Mouse (Mus musculus) lung, postnatal 0 days (tissue): ENCODE measurements around the gene Usb1. TPM values are rescaled to one million over a fixed set of nuclear protein-coding genes. Genes with fewer than 3 reads are reported as not detected.

Experiments
- ATAC-seq: fragments of 200-750 bp; cut with Nextera tagmentation; 2 replicates; pipeline ENCODE4 v1.8.0; 2017; ENCODE audit warnings: moderate library complexity
- DNase-seq: peaks from one replicate; pipeline ENCODE4 v3.0.0-alpha.2; 2016; ENCODE audit warnings: low spot score
- H3K27ac ChIP-seq: fragments of 300-500 bp; sonication (generic); 2 replicates; pipeline ENCODE4 v1.5.1; 2014; ENCODE audit warnings: antibody characterized with exemption, mild to moderate bottlenecking, low read length, mixed read lengths
- H3K27me3 ChIP-seq: fragments of 300-500 bp; sonication (generic); replicated peaks from 2 replicates; pipeline ENCODE4 v1.6.1; 2014; ENCODE audit warnings: low read length, mixed read lengths; ENCODE audit not compliant: insufficient read depth
- H3K36me3 ChIP-seq: fragments of 300-500 bp; sonication (generic); 2 replicates; pipeline ENCODE4 v1.6.1; 2014; ENCODE audit warnings: low read length, mixed read lengths; ENCODE audit not compliant: insufficient read depth
- H3K4me1 ChIP-seq: fragments of 300-500 bp; sonication (generic); 2 replicates; pipeline ENCODE4 v1.6.1; 2014; ENCODE audit warnings: antibody characterized with exemption, low read depth, low read length, mixed read lengths; ENCODE audit not compliant: insufficient read depth
- H3K4me2 ChIP-seq: fragments of 300-500 bp; sonication (generic); replicated peaks from 2 replicates; pipeline ENCODE4 v1.6.1; 2014; ENCODE audit warnings: low read depth, mild to moderate bottlenecking, low read length, moderate library complexity, mixed read lengths
- H3K4me3 ChIP-seq: fragments of 300-500 bp; sonication (generic); 2 replicates; pipeline ENCODE4 v1.5.1; 2014; ENCODE audit warnings: low read depth, low read length
- H3K9ac ChIP-seq: fragments of 300-500 bp; sonication (generic); replicated peaks from 2 replicates; pipeline ENCODE4 v1.6.1; 2014; ENCODE audit warnings: low read depth, mild to moderate bottlenecking
- H3K9me3 ChIP-seq: fragments of 300-500 bp; sonication (generic); 2 replicates; pipeline ENCODE4 v1.6.1; 2016; ENCODE audit warnings: low read length, mixed read lengths
- CTCF ChIP-seq: IDR thresholded peaks from 2 replicates; pipeline ENCODE4 v1.5.1; 2016; ENCODE audit warnings: antibody characterized with exemption, mild to moderate bottlenecking
- EP300 ChIP-seq: IDR thresholded peaks from 2 replicates; pipeline ENCODE4 v1.6.1; 2016; ENCODE audit warnings: antibody characterized with exemption, mild to moderate bottlenecking, control low read depth
- WGBS: fragments of 180-500 bp; shearing (Covaris S2); extraction: QIAGEN DNeasy Blood & Tissue Kit; methylation state at CpG from one replicate; pipeline ENCODE4 v1.1.7; 2014; 5-methylcytosine and 5-hydroxymethylcytosine counted together
- polyA plus RNA-seq: library from polyadenylated mRNA; unstranded; fragments of >200 nt; fragmentation: Nextera tagmentation; extraction: Ambion mirVana; gene quantifications from 2 replicates; pipeline ENCODE4 v1.2.1, GENCODE M21; 2015

Gene Usb1
- polyA plus RNA-seq, 1 experiment from 2014 or later: 39.2 TPM

DNA sequence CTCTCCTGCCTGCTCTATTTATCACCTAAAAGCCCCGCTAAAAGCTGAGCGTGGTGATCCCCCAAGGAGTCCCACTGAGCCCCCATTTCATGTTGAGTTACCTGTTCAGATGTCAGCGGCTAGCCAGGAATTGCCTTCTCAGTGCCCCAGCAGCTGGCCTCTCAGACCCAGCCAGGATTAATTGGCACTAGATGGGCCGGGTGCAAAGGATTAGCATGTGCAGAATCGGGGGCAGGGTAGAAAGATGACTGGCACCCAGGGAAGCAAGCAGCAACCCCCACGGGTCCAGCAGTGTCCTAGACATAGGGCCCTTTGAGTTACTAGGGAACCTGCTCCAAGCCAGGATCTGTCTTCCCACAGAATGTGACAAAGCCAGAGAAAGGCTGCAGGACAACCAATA is 25.7 kb upstream of the Usb1 start, which contains the start of gene Cngb1:
Cngb1 (minus strand) TSS at position 155 of the 400 bp plus-strand sequence.
- no peak within 1 kb of the TSS for H3K4me3 ChIP-seq
- no peak for ATAC-seq
- WGBS: 44% methylated on average over 6 of the region's 6 CpGs
- no peaks in the 10 kb centered on the region for H3K9me3 ChIP-seq
- H3K4me1 ChIP-seq: no peaks in the 10 kb centered on the region
- TF ChIP-seq CTCF (no peak), EP300 (no peak)
- H3K27me3 ChIP-seq: no peaks in the 10 kb centered on the region
- H3K4me2 ChIP-seq: no peak within 1 kb of the TSS
- DNase-seq: no peak
- H3K9ac ChIP-seq: no peak within 1 kb of the TSS
- H3K27ac ChIP-seq: no peak within 1 kb of the TSS
- H3K36me3 ChIP-seq: no peaks in the 10 kb centered on the region

- WGBS: 37% methylated on average over 6 of the region's 6 CpGs
- Histone ChIP-seq H3K27ac (no peak within 1 kb of the TSS), H3K4me2 (no peak within 1 kb of the TSS), H3K9ac (no peak within 1 kb of the TSS), H3K4me3 (no peak within 1 kb of the TSS), H3K4me1 (no peaks in the 10 kb centered on the region), H3K27me3 (no peaks in the 10 kb centered on the region), H3K9me3 (no peaks in the 10 kb centered on the region), H3K36me3 (no peaks in the 10 kb centered on the region)
- no peak for DNase-seq
- TF ChIP-seq EP300: no peak
- no peak for TF ChIP-seq CTCF
- no peak for ATAC-seq
Measured at GRCm38 (mm10) chr8:95310342-95310970, 21.6 kb upstream of the Usb1 start, which contains the start of gene Tepp. Gene Tepp (plus strand): TSS chr8:95310566.

- Histone ChIP-seq H3K9me3 (no peaks in the 10 kb centered on the region), H3K36me3 (no peaks in the 10 kb centered on the region), H3K27ac (no peak overlapping the region), H3K4me2 (no peak overlapping the region), H3K4me1 (no peaks in the 10 kb centered on the region), H3K4me3 (no peak overlapping the region), H3K27me3 (no peaks in the 10 kb centered on the region), H3K9ac (no peak overlapping the region)
- no peak for TF ChIP-seq EP300
- TF ChIP-seq CTCF: peak; percentile 53
- 65% methylated on average over 18 of the region's 18 CpGs for WGBS
- no peak for ATAC-seq
- no peak for DNase-seq
Measured at GRCm38 (mm10) chr8:95312836-95313235, 19.2 kb upstream of the Usb1 start.

- WGBS: 85% methylated on average over 6 of the region's 6 CpGs
- no peak overlapping the region for H3K9ac ChIP-seq
- no peak for ATAC-seq
- no peaks in the 10 kb centered on the region for H3K36me3 ChIP-seq
- no peaks in the 10 kb centered on the region for H3K27me3 ChIP-seq
- no peak for DNase-seq
- H3K4me2 ChIP-seq: no peak overlapping the region
- TF ChIP-seq CTCF (no peak), EP300 (no peak)
- H3K9me3 ChIP-seq: no peaks in the 10 kb centered on the region
- no peak overlapping the region for H3K4me3 ChIP-seq
- H3K4me1 ChIP-seq: no peaks in the 10 kb centered on the region
- no peak overlapping the region for H3K27ac ChIP-seq
Measured at GRCm38 (mm10) chr8:95313857-95314256, 18.2 kb upstream of the Usb1 start.

DNA sequence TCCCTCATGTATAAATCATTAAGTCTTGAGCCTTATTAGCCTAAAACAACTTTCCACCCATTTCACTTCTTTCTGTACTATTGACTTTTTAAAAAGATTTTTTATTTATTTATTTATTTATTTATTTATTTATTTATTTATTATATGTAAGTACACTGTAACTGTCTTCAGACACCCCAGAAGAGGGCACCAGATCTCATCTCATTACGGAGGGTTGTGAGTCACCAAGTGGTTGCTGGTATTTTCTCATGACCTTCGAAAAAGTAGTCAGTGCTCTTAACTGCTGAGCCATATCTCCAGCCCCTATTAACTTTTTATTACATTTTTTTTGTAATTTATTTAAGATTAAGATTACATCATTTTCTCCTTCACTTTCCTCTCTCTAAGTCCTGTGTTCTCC is 17.4 kb upstream of the Usb1 start:
- Histone ChIP-seq H3K36me3 (no peaks in the 10 kb centered on the region), H3K27me3 (no peaks in the 10 kb centered on the region), H3K9me3 (no peaks in the 10 kb centered on the region), H3K4me2 (no peak overlapping the region), H3K27ac (no peak overlapping the region), H3K4me1 (no peaks in the 10 kb centered on the region), H3K9ac (no peak overlapping the region), H3K4me3 (no peak overlapping the region)
- no peak for TF ChIP-seq EP300
- peak; percentile 26; the same call in 1 of the 2 replicates for TF ChIP-seq CTCF
- no peak for ATAC-seq
- peak; percentile 46 for DNase-seq
- 69% methylated on average over 2 of the region's 2 CpGs for WGBS

- Histone ChIP-seq H3K36me3 (no peaks in the 10 kb centered on the region), H3K9ac (no peak overlapping the region), H3K9me3 (no peaks in the 10 kb centered on the region), H3K4me3 (no peak overlapping the region), H3K27ac (no peak overlapping the region), H3K4me2 (no peak overlapping the region), H3K4me1 (no peaks in the 10 kb centered on the region), H3K27me3 (no peaks in the 10 kb centered on the region)
- TF ChIP-seq EP300 (no peak), CTCF (no peak)
- DNase-seq (no peak), ATAC-seq (no peak)
- WGBS: 95% methylated on average over 1 of the region's 1 CpGs
Measured at GRCm38 (mm10) chr8:95315350-95315749, 16.7 kb upstream of the Usb1 start.
